Mouse (Mus musculus): ENCODE data around the gene Bax.
"Not testable (repeated sequence)": the region's sequence is repeated elsewhere in the genome, so short reads cannot be mapped to it uniquely, and the experiment has no call there.

Gene Bax

GRCm38 (mm10) chr7:45481374-45481927 is 14.8 kb upstream of the Bax start, which contains the start of gene Tulp2:
Gene Tulp2, plus strand, starts transcription at chr7:45481877.
- DNase-seq (ENCODE audit: low read depth, low spot score), result peak; percentile 94

- DNase-seq (ENCODE audit: low read depth, low spot score), result not testable (repeated sequence)
Measured at GRCm38 (mm10) chr7:45480310-45480709, 13.6 kb upstream of the Bax start.

GRCm38 (mm10) chr7:45478774-45479173 is 12.1 kb upstream of the Bax start:
- DNase-seq (ENCODE audit: low read depth, low spot score), result no peak

- DNase-seq (ENCODE audit: low read depth, low spot score), result peak; percentile 79
Measured at GRCm38 (mm10) chr7:45477003-45477402, 10.3 kb upstream of the Bax start.

DNA sequence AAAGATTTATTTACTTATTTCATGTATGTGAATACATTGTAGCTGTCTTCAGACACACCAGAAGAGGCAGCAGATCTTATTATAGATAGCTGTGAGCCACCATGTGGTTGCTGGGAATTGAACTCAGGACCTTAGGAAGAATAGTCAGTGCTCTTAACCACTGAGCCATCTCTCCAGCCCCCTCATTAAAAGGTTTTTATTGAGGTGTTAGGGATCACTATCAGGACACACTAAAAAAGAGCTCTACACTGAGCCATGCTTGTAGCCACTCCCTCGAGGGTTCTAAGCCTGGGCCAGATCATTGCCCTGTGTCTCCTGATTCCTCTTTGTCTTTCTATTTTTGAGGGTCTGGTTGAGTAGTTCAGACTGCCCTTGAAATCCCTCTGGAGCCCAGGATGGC is 9.8 kb upstream of the Bax start:
- DNase-seq (ENCODE audit: low read depth, low spot score), result no peak

- DNase-seq (ENCODE audit: low read depth, low spot score), result peak; percentile 84
Measured at GRCm38 (mm10) chr7:45475291-45475969, 8.7 kb upstream of the Bax start.

- DNase-seq (ENCODE audit: low read depth, low spot score), result peak; percentile 78
Measured at GRCm38 (mm10) chr7:45470869-45471268, 4.2 kb upstream of the Bax start.

DNA sequence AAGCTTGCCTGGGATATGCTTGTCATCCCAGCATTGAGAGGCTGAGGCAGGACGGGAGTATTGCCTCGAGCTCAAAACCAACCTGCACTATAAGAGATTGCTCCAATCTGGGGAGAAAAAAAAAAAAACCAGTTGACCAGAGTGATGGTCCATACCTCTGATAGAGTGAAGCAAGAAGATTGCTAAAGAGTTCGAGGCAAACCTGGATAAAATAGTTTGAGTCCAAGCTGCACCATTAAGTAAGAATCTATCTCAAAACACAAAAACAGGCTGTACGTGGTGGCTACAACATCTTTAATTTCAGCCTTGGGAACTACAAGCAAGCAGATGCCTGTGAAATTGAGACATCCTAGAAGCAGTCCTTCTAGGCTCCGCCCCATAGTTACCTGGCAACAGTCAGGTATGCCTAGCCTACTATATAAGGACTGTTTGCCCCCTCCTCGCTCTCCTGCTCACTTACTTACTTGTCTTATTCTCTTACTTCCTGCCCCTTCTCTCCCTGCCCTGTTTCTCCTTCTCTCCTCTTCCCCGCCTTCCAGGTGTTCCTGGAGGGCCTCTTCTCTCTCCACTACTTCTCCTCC is 482 bp upstream of the Bax start:
- peak; percentile 58 for DNase-seq (ENCODE audit: low read depth, low spot score)

GRCm38 (mm10) chr7:45465549-45465948 is 1.1 kb downstream of the Bax start:
- peak; percentile 67 for DNase-seq (ENCODE audit: low read depth, low spot score)

DNA sequence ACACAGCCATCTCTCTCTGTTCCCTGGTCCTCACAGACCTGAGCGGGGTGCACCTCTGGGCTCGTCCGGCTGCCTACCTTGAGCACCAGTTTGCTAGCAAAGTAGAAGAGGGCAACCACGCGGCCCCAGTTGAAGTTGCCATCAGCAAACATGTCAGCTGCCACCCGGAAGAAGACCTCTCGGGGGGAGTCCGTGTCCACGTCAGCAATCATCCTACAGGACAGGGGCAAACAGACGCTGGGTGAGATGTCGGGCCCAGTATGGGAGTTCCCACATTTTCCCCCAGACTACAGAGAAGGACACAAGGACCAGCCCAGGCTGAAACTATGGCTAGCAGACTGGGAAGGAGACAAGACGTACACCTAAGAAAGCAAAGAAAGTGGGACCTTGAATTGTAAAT is 1.6 kb downstream of the Bax start:
- no peak for DNase-seq (ENCODE audit: low read depth, low spot score)

DNA sequence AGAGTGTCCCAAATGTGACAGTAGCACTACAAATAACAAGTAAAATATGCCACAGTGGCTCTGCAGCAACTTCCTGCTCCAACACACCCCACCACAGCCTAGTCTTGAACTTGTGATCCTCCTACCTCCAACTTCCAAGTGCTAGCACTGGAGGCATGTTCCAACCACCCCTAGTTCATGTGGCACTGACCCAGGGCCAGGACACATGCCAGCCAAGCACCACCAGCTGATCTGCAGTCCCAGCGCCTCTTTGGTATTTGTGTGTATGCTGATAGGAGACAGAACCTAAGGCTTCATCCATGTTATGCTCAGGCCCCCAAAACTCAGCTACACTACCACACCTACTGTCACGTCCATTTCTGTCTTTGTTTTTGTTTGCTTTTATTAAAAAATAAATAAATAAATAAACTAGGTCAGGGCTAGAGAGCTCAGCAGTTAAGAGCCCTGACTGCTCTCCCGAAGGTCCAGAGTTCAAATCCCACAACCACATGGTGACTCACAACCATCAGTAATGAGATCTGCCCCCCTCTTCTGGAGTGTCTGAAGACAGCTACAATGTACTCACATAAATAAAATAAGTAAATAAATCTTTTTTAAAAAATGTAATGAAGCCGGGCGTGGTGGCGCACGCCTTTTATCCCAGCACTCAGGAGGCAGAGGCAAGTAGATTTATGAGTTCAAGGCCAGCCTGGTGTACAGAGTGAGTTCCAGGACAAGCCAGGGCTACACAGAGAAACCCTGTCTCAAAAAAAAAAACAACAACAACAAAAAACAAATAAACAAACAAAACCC is 2.5 kb downstream of the Bax start:
- no peak for DNase-seq (ENCODE audit: low read depth, low spot score)

DNA sequence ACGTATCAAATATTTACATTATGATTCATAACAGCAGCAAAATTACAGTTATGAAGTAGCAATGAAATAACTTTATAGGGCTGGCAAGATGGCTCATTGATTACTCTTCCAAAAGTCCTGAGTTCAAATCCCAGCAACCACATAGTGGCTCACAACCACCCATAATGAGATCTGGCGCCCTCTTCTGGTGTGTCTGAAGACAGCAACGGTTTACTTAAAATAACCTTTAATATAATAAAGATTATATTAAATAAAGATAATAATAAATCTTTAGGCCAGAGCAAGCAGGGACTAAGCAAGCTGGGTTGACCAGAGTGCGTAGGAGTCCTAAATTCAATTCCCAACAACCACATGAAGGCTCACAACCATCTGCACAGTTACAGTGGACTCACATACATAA is 3.8 kb downstream of the Bax start:
- not testable (repeated sequence) for DNase-seq (ENCODE audit: low read depth, low spot score)

- DNase-seq (ENCODE audit: low read depth, low spot score), result peak; percentile 55
Measured at GRCm38 (mm10) chr7:45462325-45462724, 4.4 kb downstream of the Bax start.

GRCm38 (mm10) chr7:45461781-45462180 is 4.9 kb downstream of the Bax start:
- no peak for DNase-seq (ENCODE audit: low read depth, low spot score)

DNA sequence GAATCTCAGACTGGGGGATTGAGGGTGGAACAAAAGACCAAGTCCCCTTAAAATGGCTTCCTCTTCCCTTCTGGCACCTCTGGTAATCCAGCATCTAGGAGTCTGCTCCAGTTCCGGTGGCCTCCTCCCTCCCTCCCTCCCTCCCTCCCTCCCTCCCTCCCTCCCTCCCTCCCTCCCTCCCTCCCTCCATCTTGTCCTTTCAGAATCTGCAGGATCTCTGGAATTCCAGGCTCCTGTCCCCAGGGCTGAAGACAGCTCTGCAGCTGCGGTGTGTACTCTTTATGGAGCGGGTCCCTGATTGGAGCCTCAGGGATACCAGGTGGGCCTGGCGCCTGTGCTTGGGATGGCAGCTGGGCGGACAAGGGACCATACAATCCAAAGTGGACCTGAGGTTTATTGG is 5.4 kb downstream of the Bax start:
- DNase-seq (ENCODE audit: low read depth, low spot score), result peak; percentile 87

GRCm38 (mm10) chr7:45460860-45461314 is 5.8 kb downstream of the Bax start:
- peak; percentile 83 for DNase-seq (ENCODE audit: low read depth, low spot score)

DNA sequence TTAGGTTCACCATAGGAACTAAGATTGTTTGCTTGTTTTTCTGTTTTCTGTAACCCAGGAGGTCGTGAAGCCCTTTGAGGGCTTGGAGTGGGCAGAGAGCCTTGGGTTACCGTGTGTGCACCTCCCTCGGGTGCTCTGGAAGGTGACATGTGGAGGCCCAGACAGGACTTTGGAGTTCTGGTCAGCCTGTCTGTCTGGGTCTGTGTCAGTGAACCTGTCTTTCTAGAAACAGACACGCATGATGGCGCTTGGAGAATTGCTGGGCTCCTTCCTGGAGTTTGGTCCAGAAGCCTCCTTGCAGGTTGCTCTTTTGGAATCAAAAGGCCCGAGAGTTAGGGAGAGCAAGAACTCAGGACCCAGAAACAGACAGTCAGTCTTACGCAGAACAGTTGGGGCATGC is 6.3 kb downstream of the Bax start:
- peak; percentile 35 for DNase-seq (ENCODE audit: low read depth, low spot score)

DNA sequence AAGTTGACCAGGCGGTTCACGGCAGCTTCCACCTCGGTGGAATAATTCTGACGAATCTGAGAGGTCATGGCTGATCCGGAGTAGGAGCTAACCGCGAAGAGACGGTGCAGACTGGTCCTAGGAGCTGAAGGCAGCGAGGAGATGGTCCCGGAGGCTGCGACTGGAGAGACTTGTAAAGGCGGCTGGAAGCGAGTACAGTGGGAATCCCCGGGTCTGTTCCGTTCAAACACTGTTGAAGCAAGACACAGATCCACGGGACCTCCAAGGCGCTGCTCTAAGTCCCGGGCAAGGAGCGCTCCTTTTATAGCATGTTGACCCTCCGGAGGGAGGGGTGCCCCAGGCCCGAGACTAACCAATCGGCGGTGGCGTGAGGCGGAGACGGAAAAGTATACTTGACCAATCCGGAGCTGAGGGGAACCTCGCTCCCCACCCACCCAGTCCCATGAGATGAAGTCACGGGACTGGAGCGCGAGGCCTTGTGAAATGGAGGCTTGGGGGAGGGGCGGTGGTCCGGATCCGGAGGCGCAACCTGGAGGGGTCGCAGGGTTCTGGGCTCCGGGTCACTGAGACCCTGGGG is 7.0 kb downstream of the Bax start, which contains the start of gene Ftl1:
TSS of gene Ftl1 (minus strand) at position 321 of the 577 bp plus-strand sequence.
- peak; percentile 99 for DNase-seq (ENCODE audit: low read depth, low spot score)

GRCm38 (mm10) chr7:45458748-45459563 is 7.7 kb downstream of the Bax start:
- DNase-seq (ENCODE audit: low read depth, low spot score), result peak; percentile 79

DNA sequence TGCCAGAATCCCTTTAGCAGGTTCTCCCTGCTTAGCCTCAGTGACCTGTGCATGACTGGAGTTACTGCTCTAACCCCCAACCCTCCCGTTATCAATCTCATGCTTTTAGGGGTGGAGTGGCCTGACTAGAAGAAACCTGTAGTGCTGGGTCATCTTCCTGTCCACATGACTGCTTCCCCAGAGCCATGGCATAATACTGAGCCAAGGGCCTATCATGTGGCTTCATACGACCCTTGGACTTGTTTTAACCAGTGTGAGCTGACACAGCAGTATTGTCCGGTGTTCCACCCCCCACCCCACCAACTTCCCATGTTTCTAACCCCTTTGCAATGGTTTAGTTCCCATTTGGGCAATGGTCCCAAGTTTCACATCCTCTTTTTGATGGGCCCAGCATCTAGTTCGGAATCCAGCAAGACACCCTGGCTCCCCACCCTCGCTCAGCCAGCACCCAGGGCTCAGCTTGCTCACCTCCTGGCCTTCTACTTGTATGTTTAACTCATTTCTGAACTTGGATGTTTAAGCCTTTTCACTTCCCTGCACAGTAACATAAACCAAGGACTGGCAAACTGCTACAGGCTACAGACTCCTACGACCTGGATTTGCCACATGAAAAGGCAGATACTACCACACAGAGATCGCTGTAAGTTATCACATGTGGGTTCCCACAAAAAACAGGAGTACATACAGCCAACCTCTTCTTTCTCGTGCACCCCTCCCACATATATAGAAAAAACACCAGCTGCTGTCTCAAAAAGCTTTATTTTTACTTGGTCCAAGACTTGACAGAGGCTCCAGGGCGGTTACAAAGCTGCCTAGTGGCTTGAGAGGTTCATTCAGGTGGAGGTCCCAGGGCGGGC is 9.3 kb downstream of the Bax start:
- DNase-seq (ENCODE audit: low read depth, low spot score), result peak; percentile 84
